Mouse (Mus musculus) macrophage (primary cell): Measurements from ENCODE around the gene Coro1b. TPM values are rescaled to one million over a fixed set of nuclear protein-coding genes. Genes with fewer than 3 reads are reported as not detected.

ENCODE experiments used
- H3K27ac ChIP-seq: fragments of 350-480 bp; formaldehyde crosslinking; 2 replicates; pipeline ENCODE4 v1.9.0; 2021
- H3K36me3 ChIP-seq: fragments of 350-480 bp; formaldehyde crosslinking; 2 replicates; pipeline ENCODE4 v1.9.0; 2021; ENCODE audit errors: inconsistent target
- H3K4me3 ChIP-seq: fragments of 350-480 bp; formaldehyde crosslinking; 2 replicates; pipeline ENCODE4 v1.9.0; 2021; ENCODE audit errors: inconsistent target
- H3K79me2 ChIP-seq: fragments of 350-480 bp; formaldehyde crosslinking; 2 replicates; pipeline ENCODE4 v1.9.0; 2021; ENCODE audit errors: inconsistent target
- WGBS: methylation state at CpG from one replicate; pipeline ENCODE4 v1.1.7; 2026; ENCODE audit warnings: inconsistent platforms; ENCODE audit not compliant: missing documents; 5-methylcytosine and 5-hydroxymethylcytosine counted together
- polyA plus RNA-seq: library from polyadenylated mRNA; stranded (reverse); fragments of 250-400 nt; gene quantifications from 3 replicates; pipeline ENCODE4 v1.2.4, GENCODE M21; 2018; ENCODE audit warnings: inconsistent platforms
- total RNA-seq, 78 experiments: library from RNA; depleted of rRNA; stranded (reverse); fragments of 250-400 nt; gene quantifications; 1 replicate in 9 of 78; 2 replicates in 24 of 78; 3 replicates in 43 of 78; 4 replicates in 2 of 78; pipeline ENCODE4 v1.2.4; 2018; ENCODE audit warnings: inconsistent platforms in 56 of 78

Gene Coro1b
- 100 to 1,000 TPM; 114 to 682 (median 437) TPM for total RNA-seq (2018; cell fraction: chromatin; rRNA removed)
- 100 to 1,000 TPM; 201 to 317 (median 267) TPM for total RNA-seq (2018; cell fraction: cytosol; rRNA removed)
- total RNA-seq (2018; cell fraction: nucleus; rRNA removed), result 100 to 1,000 TPM; 129 to 367 (median 245) TPM
- 252 to 368 TPM (median 357 TPM) in 3 replicates for polyA plus RNA-seq

DNA sequence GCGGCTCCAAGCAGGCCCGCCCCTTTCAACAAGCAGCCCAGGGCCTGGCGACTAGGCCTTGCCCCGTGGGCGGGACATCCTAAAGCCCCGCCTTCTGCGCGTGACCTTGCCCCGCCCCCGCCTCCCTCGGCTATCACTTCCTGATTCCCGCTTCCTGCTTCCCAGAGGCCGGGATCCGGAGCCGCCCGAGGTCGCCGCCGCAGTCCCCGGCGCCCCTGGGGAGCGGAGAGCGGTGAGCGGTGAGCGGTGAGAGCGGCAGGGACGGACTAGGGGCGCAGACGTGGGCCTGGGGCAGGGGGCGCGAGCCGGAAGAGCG is at the start of gene Coro1b:
Coro1b (plus strand) TSS at position 129 of the 316 bp plus-strand sequence.
- Histone ChIP-seq H3K27ac (peak within 1 kb of the TSS; percentile 83), H3K4me3 (peak within 1 kb of the TSS; percentile 99), H3K36me3 (peaks cover 36% of the 10 kb centered on the region), H3K79me2 (peaks cover 26% of the 10 kb centered on the region)
- under 1% methylated on average over 33 of the region's 33 CpGs for WGBS

DNA sequence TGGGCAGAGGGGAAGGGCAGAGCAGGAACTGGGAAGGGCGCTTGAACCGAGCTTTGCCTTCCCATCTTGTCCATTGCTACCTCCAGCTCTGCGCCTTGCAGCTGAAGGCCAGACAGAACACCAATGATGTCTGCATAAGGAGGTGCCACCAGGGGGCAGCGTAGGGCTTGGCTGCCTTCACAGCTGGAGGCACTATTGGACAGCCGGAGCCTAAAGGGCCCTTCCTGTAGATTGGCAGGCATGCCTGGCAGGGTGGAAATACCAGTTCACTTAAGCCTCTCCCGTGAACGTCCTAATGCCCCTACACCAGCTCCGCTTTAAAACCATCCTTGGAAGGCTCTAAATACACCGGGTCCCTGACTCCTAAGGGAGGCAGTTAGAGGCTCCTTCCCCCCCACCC is 49.4 kb upstream of the Coro1b start:
- no peak overlapping the region for H3K4me3 ChIP-seq
- 6% methylated on average over 9 of the region's 9 CpGs for WGBS

DNA sequence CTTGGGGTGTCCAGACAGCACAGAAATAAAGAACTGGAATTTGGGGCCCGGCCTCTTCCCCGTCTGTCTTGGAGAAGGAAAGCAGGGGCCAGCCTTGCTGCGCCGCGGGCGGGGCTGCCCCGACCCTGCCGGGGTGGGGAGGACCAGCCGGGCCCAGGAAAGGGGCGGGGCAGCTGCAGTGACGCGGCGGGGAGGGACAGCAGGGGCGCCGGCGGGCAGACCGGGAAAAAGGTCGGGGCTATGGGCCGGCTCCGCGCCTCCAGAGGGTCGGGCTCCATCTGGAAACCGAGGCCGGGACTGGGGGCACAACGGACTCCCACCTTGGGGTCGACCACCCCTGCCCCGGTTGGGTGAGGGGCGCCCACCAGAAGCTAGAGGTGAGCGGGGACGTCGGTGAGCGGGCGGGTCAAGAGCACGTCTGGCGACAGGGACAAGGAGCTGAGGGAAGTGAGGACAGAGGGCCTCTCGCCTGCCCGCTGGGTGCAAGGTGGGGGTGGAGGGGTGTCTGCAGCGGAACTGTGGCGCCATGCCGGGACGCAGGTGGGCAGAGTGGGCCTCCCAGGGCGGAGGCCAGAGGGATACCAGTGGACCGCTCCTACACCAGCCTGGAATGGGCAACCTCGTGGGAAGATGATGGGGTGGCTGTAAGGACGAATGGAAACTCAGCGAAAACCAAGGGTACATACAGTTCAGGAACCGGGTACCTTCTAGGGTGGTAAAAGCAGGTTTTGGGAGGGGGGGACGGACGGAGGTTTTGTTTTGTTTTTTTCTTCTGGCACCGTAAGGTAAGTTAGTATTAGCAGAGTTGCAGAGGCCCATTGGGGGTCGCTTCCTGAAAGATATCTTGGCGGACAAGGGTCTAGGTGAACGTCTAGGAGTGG is 48.3 kb upstream of the Coro1b start, which contains the start of gene Pitpnm1:
Pitpnm1 (plus strand) TSS at position 162 of the 881 bp plus-strand sequence.
- H3K79me2 ChIP-seq, result no peaks in the 10 kb centered on the region; the same call in 1 of the 2 replicates
- peak within 1 kb of the TSS; percentile 51 for H3K4me3 ChIP-seq
- H3K36me3 ChIP-seq, result peaks cover 28% of the 10 kb centered on the region
- peak within 1 kb of the TSS; percentile 57 for H3K27ac ChIP-seq
- 3% methylated on average over 53 of the region's 53 CpGs for WGBS

More for the DNA sequence above, 49.4 kb upstream of the Coro1b start:
- Histone ChIP-seq H3K36me3 (peaks cover 17% of the 10 kb centered on the region), H3K79me2 (no peaks in the 10 kb centered on the region; the same call in 1 of the 2 replicates), H3K27ac (peak overlapping the region; percentile 57)

DNA sequence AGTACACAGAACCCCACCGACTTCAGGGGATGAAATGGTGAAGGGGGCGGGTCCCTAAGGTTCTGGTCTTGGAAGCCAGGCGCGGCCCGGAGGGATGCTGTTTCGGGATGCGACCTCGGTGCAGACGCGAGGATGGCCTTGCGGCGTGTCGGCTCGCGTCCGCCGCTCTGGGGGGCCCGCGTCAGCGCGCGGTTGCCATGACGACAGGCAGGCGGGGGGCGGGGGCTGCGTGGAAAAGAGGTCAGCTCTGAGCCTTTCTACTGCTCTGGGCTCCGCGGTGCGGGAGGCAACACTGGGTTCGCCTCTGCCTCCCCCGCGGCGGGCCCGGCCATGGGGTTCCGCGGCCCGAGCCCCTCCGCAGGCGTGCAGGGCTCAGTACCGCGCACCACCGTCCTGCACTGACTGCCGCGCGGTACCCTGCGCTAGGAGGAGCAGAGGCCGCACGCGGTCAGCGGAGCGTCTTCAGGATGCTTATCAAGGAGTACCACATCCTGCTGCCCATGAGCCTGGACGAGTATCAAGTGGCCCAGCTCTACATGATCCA is 47.6 kb upstream of the Coro1b start:
- no peaks in the 10 kb centered on the region; the same call in 1 of the 2 replicates for H3K79me2 ChIP-seq
- 11% methylated on average over 51 of the region's 52 CpGs for WGBS
- H3K36me3 ChIP-seq, result peaks cover 34% of the 10 kb centered on the region
- H3K4me3 ChIP-seq, result peak overlapping the region; percentile 51
- no peak overlapping the region for H3K27ac ChIP-seq

DNA sequence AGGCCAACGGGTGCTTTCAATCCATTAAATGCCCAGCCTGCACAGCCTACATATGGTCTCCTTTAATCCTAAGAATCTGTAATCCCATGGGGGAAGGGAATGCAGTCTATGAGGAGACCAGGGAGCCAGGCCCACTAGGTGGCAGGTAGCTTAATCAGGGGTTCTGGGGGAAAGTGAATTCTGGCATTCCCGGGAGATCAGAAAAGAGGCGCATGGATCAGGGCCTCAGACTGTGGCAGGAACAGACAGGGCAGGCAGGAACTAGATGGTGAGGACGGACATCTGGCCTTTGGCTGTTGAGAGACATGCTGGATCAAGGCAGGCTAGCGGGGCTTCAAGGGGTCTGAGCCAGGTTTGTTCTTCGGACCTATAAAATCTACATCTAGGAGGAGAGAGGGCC is 47.0 kb upstream of the Coro1b start:
- 97% methylated on average over 4 of the region's 6 CpGs for WGBS

DNA sequence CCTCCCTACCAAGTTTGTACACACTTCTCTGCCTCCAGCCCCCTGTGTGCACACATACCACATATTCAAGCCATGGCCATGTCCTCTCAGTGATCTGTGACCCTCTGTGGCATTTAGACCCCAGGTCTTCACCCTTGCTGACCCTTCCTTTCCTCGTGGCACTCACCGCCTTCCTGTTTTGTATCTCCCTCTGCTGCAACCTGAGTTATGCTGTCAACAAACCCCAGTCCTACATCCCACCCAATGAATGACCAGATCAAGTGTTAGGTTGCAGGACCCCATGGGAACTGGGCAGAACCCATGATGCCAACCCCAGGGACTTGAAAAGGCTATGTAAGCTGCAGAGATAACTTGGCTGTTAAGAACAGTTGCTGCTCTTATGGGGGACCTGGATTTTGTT is 46.4 kb upstream of the Coro1b start:
- Histone ChIP-seq H3K36me3 (peaks cover 45% of the 10 kb centered on the region), H3K27ac (no peak overlapping the region), H3K79me2 (no peaks in the 10 kb centered on the region; the same call in 1 of the 2 replicates), H3K4me3 (no peak overlapping the region)
- WGBS, result 82% methylated on average over 2 of the region's 2 CpGs

More for the DNA sequence above, 47.0 kb upstream of the Coro1b start:
- no peak overlapping the region for H3K4me3 ChIP-seq
- no peak overlapping the region for H3K27ac ChIP-seq
- H3K36me3 ChIP-seq, result peaks cover 39% of the 10 kb centered on the region
- H3K79me2 ChIP-seq, result no peaks in the 10 kb centered on the region; the same call in 1 of the 2 replicates

DNA sequence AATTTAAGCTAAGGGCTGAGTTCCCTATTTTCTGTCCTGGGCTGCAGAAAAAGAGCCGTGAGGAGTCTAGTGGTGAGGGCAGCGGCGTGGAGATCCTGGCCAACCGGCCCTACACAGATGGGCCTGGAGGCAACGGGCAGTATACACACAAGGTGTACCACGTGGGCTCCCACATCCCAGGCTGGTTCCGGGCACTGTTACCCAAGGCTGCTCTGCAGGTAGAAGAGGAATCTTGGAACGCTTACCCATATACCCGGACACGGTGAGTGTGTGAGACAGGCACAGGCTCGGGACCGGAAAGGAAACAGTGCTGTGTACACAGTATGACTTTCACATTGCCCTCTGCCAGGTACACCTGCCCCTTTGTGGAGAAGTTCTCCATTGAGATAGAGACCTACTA is 45.8 kb upstream of the Coro1b start:
- H3K4me3 ChIP-seq, result no peak overlapping the region
- H3K79me2 ChIP-seq, result no peaks in the 10 kb centered on the region; the same call in 1 of the 2 replicates
- peaks cover 51% of the 10 kb centered on the region for H3K36me3 ChIP-seq
- no peak overlapping the region for H3K27ac ChIP-seq
- 97% methylated on average over 11 of the region's 12 CpGs for WGBS

DNA sequence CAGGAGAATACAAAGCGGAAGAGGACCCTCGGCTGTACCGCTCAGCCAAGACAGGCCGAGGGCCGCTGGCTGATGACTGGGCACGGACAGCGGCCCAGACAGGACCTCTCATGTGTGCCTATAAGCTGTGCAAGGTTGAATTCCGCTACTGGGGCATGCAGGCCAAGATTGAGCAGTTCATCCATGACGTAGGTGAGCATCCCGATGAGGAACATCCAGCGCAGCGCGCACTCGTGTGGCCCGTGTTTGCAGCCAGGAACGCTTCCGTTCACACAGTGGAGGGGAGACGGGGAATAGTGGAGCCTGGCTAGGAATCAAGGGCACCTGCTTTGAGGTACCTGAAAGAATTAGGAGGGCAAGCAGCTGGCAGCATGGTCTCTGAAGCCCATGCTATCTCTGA is 45.1 kb upstream of the Coro1b start:
- H3K4me3 ChIP-seq, result no peak overlapping the region
- no peak overlapping the region for H3K27ac ChIP-seq
- no peaks in the 10 kb centered on the region; the same call in 1 of the 2 replicates for H3K79me2 ChIP-seq
- 92% methylated on average over 18 of the region's 18 CpGs for WGBS
- H3K36me3 ChIP-seq, result peaks cover 55% of the 10 kb centered on the region

DNA sequence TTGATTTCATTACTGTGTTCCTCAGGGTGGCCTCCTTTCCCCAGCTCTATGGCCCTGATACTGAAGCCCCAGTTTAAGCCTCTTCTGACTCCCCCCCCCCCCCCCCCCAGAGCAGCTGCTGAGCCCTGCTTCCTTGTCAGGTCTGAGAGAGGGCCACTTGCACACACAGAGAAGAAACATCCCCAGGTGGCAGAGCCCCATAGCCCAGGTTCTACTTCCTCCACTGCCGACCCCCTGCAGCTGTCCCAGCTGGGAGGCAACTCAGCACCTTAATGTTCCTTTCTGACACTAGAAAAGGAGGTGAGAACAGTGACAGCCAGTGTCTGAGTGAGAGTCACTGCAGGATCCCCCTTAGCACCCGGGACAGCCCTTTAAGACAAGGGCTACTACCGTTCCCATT is 44.6 kb upstream of the Coro1b start:
- 91% methylated on average over 3 of the region's 3 CpGs for WGBS
- no peak overlapping the region for H3K27ac ChIP-seq
- H3K4me3 ChIP-seq, result no peak overlapping the region
- no peaks in the 10 kb centered on the region; the same call in 1 of the 2 replicates for H3K79me2 ChIP-seq
- H3K36me3 ChIP-seq, result peaks cover 60% of the 10 kb centered on the region

DNA sequence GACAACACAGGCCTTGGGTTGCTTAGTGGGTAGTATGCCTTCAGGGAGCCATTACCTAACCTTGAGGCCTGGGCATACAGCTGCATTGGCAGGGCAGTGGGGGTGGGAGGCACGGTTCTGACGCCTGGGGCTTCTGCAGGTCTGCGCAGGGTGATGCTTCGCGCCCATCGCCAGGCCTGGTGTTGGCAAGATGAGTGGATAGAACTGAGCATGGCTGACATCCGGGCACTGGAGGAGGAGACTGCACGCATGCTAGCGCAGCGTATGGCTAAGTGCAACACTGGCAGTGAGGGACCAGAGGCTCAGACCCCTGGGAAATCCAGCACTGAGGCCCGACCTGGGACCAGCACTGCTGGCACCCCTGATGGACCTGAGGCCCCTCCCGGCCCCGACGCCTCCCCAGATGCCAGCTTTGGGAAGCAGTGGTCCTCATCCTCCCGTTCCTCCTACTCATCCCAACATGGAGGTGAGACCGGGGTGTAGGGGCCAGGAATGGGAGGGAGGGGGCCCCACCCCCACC is 43.7 kb upstream of the Coro1b start:
- 95% methylated on average over 16 of the region's 16 CpGs for whole genome bisulfite sequencing
- Histone ChIP-seq H3K79me2 (no peaks in the 10 kb centered on the region; the same call in 1 of the 2 replicates), H3K36me3 (peaks cover 68% of the 10 kb centered on the region), H3K27ac (no peak overlapping the region), H3K4me3 (no peak overlapping the region)

DNA sequence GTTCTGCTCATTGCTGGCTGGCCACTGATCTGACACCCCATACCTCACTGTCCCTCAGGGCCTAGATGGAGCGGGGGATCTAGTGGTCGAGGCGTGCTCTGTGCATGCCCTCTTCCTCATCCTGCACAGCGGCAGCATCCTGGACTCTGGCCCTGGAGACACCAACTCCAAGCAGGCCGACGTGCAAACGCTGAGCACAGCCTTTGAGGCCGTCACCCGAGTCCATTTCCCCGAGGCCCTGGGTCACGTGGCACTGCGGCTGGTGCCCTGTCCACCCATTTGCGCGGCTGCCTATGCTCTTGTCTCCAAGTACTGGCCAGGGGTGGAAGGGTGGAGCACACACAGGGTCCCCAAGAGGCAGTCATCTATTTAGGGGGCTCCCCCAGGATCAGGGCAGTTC is 41.8 kb upstream of the Coro1b start:
- Histone ChIP-seq H3K36me3 (peaks cover 87% of the 10 kb centered on the region), H3K27ac (no peak overlapping the region), H3K79me2 (no peaks in the 10 kb centered on the region), H3K4me3 (no peak overlapping the region)
- whole genome bisulfite sequencing, result 93% methylated on average over 14 of the region's 14 CpGs

DNA sequence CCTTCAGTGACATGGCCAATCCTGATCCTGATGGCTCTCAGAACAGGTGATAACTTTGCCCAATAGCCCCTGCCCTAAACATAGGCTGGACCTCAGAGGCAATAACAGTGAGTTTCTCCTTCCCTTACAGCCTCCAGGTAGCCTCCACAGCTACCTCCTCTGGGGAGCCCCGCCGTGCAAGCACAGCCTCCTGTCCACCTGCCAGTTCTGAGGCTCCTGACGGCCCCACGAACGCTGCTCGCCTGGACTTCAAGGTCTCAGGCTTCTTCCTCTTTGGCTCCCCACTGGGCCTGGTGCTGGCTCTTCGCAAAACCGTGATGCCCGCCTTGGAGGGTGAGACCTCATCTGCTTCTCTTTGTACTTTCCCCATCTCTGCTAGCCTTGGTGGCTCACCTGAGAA is 39.9 kb upstream of the Coro1b start:
- no peaks in the 10 kb centered on the region for H3K79me2 ChIP-seq
- H3K27ac ChIP-seq, result no peak overlapping the region
- no peak overlapping the region for H3K4me3 ChIP-seq
- WGBS, result 88% methylated on average over 9 of the region's 9 CpGs
- H3K36me3 ChIP-seq, result peaks cover 84% of the 10 kb centered on the region

DNA sequence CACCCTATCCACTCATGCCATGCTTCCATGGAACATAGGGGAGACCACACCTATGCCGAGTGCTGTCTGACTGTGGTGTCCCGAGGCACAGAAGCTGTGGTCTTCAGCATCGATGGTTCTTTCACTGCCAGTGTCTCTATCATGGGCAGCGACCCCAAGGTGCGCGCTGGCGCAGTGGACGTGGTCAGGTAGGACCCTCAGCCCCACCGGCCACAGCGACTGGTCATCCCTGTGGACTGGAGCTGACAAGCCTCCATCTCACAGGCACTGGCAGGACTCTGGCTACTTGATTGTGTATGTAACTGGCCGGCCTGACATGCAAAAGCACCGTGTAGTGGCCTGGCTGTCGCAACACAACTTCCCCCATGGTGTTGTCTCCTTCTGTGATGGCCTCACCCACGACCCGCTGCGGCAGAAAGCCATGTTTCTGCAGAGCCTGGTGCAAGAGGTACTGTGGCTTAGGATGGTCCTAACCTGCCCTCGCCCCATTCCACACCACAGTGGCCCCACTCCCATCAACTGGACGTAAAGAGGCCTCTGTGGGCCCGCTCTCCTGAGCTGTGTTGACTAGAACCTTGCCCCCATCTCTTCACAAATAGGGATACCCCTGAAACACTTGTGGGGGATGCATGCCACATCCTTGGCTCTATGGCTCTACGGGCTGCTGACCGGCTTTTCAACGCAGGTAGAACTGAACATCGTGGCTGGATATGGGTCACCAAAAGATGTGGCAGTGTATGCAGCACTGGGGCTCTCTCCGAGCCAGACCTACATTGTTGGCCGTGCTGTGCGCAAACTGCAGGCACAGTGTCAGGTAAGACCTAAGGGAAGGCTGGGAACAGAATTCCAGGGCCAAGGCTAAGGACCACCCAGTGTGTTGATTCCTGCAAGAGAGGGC is 36.1 kb upstream of the Coro1b start:
- Histone ChIP-seq H3K36me3 (peaks cover 78% of the 10 kb centered on the region), H3K4me3 (no peak overlapping the region), H3K79me2 (no peaks in the 10 kb centered on the region), H3K27ac (peak overlapping the region; percentile 95)
- WGBS, result 78% methylated on average over 25 of the region's 26 CpGs
